Mouse (Mus musculus) hindbrain, postnatal 0 days (tissue): ENCODE results near the gene Rrp1b. TPM values are rescaled to one million over a fixed set of nuclear protein-coding genes. Genes with fewer than 3 reads are reported as not detected.
"Not testable (repeated sequence)": the region's sequence is repeated elsewhere in the genome, so short reads cannot be mapped to it uniquely, and the experiment has no call there.

Source experiments
- ATAC-seq: fragments of 200-750 bp; cut with Nextera tagmentation; 2 replicates; pipeline ENCODE4 v1.8.0; 2017; ENCODE audit warnings: mild to moderate bottlenecking, moderate TSS enrichment, moderate library complexity
- DNase-seq: peaks from one replicate; pipeline ENCODE4 v3.0.0-alpha.2; 2015; ENCODE audit warnings: low spot score
- H3K27ac ChIP-seq: fragments of 300-500 bp; sonication (generic); 2 replicates; pipeline ENCODE4 v1.5.1; 2014; ENCODE audit warnings: mild to moderate bottlenecking
- H3K27me3 ChIP-seq: fragments of 300-500 bp; sonication (generic); 2 replicates; pipeline ENCODE4 v1.6.1; 2014; ENCODE audit warnings: low read length, mixed read lengths; ENCODE audit not compliant: insufficient read depth
- H3K36me3 ChIP-seq: fragments of 300-500 bp; sonication (generic); 2 replicates; pipeline ENCODE4 v1.6.1; 2014; ENCODE audit warnings: low read length, mixed read lengths; ENCODE audit not compliant: insufficient read depth
- H3K4me1 ChIP-seq: fragments of 300-500 bp; sonication (generic); 2 replicates; pipeline ENCODE4 v1.6.1; 2014; ENCODE audit warnings: antibody characterized with exemption, low read length, mixed read lengths; ENCODE audit not compliant: insufficient read depth
- H3K4me2 ChIP-seq: fragments of 300-500 bp; sonication (generic); 2 replicates; pipeline ENCODE4 v1.6.1; 2014; ENCODE audit warnings: low read depth, mild to moderate bottlenecking, low read length, moderate library complexity, mixed read lengths
- H3K4me3 ChIP-seq: fragments of 300-500 bp; sonication (generic); 2 replicates; pipeline ENCODE4 v1.5.1; 2014; ENCODE audit warnings: low read length
- H3K9ac ChIP-seq: fragments of 300-500 bp; sonication (generic); replicated peaks from 2 replicates; pipeline ENCODE4 v1.6.1; 2014; ENCODE audit warnings: mild to moderate bottlenecking, low read length, moderate library complexity, mixed read lengths
- H3K9me3 ChIP-seq: fragments of 300-500 bp; sonication (generic); 2 replicates; pipeline ENCODE4 v1.6.1; 2016; ENCODE audit warnings: low read length, mixed read lengths
- CTCF ChIP-seq: IDR thresholded peaks from 2 replicates; pipeline ENCODE4 v1.5.1; 2016; ENCODE audit warnings: antibody characterized with exemption, control low read depth, low read depth
- WGBS: fragments of 180-500 bp; shearing (Covaris S2); extraction: QIAGEN DNeasy Blood & Tissue Kit; methylation state at CpG from one replicate; pipeline ENCODE4 v1.1.7; 2014; 5-methylcytosine and 5-hydroxymethylcytosine counted together
- polyA plus RNA-seq: library from polyadenylated mRNA; unstranded; fragments of >200 nt; fragmentation: Nextera tagmentation; extraction: Ambion mirVana; gene quantifications from 2 replicates; pipeline ENCODE4 v1.2.1, GENCODE M21; 2015
- total RNA-seq: library from RNA; depleted of rRNA; stranded (reverse); fragments of >200 nt; gene quantifications from 2 replicates; pipeline ENCODE4 v1.2.3, GENCODE M21; 2014; rRNA removed

The Rrp1b gene
- total and polyA plus RNA-seq, 2 experiments from 2014 or later: 30.0 to 32.5 TPM

DNA sequence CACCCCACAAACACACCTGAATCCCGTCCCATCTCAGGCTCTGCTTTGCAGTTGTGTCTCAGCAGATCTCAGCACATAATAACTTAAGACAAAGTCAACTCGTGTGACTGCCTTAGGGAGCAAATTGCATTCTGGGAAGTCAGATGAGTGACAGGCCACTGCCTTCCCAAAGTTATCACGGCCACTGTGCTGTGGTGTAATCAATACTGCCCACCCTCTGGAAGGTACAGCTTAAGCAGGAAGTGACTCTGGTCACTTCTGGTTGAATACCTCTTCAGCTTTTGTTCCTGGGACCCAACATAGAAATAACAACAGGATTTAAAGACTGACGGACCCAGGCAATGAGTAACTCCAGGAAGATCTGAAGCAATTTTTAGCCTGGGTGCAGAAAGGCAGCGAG, 72.0 kb downstream of the Rrp1b start:
- H3K9ac ChIP-seq: no peak overlapping the region
- no peaks in the 10 kb centered on the region for H3K27me3 ChIP-seq
- no peak for TF ChIP-seq CTCF
- no peak overlapping the region for H3K4me2 ChIP-seq
- DNase-seq (no peak), ATAC-seq (no peak)
- H3K9me3 ChIP-seq: no peaks in the 10 kb centered on the region
- H3K4me1 ChIP-seq: no peaks in the 10 kb centered on the region
- 66% methylated on average over 5 of the region's 5 CpGs for WGBS
- H3K4me3 ChIP-seq: no peak overlapping the region
- H3K36me3 ChIP-seq: no peaks in the 10 kb centered on the region
- H3K27ac ChIP-seq: no peak overlapping the region

DNA sequence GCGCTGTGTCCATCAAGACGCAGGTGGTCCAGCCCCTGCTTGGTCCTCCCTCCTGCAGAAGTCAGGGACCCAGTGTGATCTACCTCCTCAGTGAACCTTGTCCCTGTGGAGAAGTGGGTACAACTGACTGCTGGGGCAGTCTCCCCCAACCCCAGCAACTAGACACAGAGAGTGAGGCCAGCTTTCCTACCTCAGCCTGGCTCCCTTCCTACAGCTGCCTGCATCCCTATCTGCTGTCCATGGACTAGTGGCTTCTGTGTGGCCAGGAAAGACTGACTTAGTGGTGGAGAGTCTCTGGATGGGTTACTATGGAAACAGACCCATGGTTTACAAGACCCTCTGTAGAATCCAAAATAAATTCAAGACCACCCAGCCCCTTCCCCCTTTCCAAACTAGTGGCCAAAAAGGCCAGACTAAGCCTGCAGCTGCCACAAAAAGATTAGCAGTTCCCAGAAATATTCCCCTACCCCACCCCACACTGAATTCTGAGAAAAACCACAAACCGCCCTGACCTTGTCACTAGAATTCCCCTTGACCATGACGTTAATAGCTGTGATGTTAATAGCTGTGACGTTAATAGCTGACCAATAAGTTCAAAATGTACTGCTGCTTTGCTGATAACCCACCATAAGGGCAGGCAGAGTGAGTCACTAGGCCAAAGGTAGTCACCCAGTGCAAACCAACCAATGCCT, 72.6 kb downstream of the Rrp1b start:
- not testable (repeated sequence) for DNase-seq, H3K4me2 ChIP-seq, H3K4me3 ChIP-seq, H3K4me1 ChIP-seq, H3K9me3 ChIP-seq, H3K27me3 ChIP-seq, H3K27ac ChIP-seq, ATAC-seq, H3K9ac ChIP-seq, H3K36me3 ChIP-seq
- 79% methylated on average over 5 of the region's 5 CpGs for WGBS

DNA sequence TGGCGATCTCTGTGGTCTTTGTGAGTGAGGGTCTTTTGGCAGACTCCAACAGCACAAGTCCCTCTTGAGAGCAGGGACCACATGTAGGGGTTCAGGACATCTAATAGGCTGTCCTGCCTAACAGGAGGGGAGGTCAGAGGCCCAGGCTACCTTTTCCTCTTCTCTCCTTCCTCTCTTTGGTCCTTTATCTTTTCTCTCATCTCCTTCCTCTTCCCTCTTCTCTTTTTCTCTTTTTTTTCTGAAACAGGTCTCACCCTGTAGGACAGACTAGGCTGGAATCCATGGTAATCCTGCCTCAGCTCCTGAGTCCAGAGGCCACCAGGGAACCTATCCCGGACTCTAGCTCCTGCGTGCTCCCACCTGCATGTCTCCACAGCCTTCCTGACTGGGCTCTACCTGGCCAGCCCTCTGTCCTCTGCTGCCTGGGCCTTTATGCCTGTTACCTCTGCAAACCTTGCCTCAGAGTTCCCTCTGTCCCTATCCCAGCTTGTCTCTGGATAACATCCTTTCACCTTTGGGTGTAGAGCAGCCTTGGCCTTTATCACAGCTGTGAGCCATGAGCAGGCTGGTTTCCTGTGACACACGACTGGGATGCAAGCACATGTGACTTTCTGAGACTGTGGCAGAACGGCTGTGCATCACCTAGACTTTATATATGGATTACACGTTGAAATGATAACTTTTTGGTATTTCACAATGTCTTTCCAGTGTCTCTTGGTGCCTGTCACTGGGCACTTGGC, 73.5 kb downstream of the Rrp1b start:
- Histone ChIP-seq H3K27me3 (no peaks in the 10 kb centered on the region), H3K9me3 (no peaks in the 10 kb centered on the region), H3K4me3 (no peak overlapping the region), H3K9ac (no peak overlapping the region), H3K27ac (no peak overlapping the region), H3K4me1 (peaks cover 5% of the 10 kb centered on the region), H3K4me2 (no peak overlapping the region), H3K36me3 (no peaks in the 10 kb centered on the region)
- 73% methylated on average over 6 of the region's 6 CpGs for WGBS
- ATAC-seq: no peak
- no peak for TF ChIP-seq CTCF
- DNase-seq: no peak

DNA sequence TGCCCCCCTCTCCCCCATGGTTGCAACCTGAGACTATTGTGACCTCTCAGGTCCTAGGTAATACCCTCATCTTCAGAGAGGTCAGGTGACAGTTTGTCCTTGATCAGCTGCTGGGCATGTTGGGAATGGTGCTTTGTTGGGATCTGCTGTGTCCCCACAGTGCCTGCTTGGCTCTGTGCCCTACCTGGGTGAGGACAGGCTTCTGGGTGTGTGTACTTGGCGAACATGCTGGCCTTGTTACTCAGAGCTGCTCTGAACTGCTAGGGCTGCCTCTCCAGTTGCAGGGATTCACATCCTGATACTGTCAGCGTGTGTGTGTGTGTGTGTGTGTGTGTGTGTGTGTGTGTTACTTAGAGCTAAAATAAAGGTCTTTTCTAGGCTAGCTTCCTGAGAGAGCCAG, 74.5 kb downstream of the Rrp1b start:
- Histone ChIP-seq H3K27me3 (no peaks in the 10 kb centered on the region), H3K4me2 (no peak overlapping the region), H3K9ac (no peak overlapping the region), H3K4me3 (no peak overlapping the region), H3K4me1 (peaks cover 6% of the 10 kb centered on the region), H3K27ac (no peak overlapping the region), H3K36me3 (no peaks in the 10 kb centered on the region), H3K9me3 (no peaks in the 10 kb centered on the region)
- 46% methylated on average over 2 of the region's 2 CpGs for WGBS
- DNase-seq: no peak
- TF ChIP-seq CTCF: no peak
- ATAC-seq: no peak

DNA sequence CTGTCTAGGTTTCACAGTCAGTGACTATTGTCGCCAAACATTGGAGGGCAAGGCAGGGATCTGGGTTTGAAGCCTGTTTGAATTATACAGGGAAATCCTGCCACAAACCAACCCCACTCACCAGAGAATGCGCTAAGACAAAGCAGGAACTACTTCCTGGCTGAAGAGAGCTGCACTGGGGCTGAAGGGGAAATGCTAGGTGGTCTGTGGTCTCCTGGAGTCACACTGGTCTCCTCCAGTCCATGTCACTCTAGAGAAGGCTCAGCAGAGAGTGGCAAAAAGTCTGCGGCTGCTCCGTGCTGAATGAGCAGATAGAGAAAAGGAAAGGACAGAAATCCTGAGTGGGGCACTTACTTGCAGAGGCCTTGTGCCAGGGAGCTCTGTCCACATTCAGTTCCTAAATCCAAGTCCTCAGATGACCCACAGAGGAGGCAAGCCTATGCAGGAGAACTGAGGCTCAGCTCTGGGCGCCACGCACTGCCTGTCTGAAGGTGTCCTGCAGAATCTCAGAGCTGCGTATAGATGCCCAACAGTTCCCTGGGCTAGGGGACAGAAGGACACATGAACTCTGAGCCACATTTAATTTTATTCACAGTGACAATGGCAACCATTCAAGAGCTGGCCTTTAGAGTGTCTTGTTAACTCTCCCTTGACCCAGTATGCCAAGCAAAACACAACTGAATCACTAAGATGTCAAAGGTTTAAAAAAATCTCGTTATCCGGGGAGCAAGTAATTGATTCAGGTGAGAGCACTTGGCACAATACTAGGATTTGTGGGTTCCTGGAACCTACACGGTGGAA, 75.3 kb downstream of the Rrp1b start:
- DNase-seq (no peak), ATAC-seq (no peak)
- Histone ChIP-seq H3K27ac (no peak overlapping the region), H3K4me3 (no peak overlapping the region), H3K9me3 (no peaks in the 10 kb centered on the region), H3K4me2 (no peak overlapping the region), H3K27me3 (no peaks in the 10 kb centered on the region), H3K4me1 (peaks cover 6% of the 10 kb centered on the region), H3K36me3 (no peaks in the 10 kb centered on the region), H3K9ac (no peak overlapping the region)
- no peak for TF ChIP-seq CTCF
- 79% methylated on average over 10 of the region's 10 CpGs for WGBS

Other genes starting within 250 kb of the Rrp1b start
- gene Sik1, start 180.3 kb upstream of the Rrp1b start, total RNA-seq: 39.6 and 41.6 TPM in 2 replicates
- 14.4 and 18.1 TPM in 2 replicates for gene Sik1, start 180.3 kb upstream of the Rrp1b start, polyA plus RNA-seq
- 0.84 TPM in 1 of 2 replicates, not detected in the other for gene Hsf2bp, start 249 bp downstream of the Rrp1b start, total RNA-seq
- gene Hsf2bp, start 249 bp downstream of the Rrp1b start, polyA plus RNA-seq: 0.55 and 0.58 TPM in 2 replicates
- 56.3 and 68.1 TPM in 2 replicates for gene Notch3, start 130.8 kb downstream of the Rrp1b start, total RNA-seq
- gene Notch3, start 130.8 kb downstream of the Rrp1b start, polyA plus RNA-seq: 5.8 and 6.5 TPM in 2 replicates
- gene Ephx3, start 153.4 kb downstream of the Rrp1b start, total RNA-seq: 0.31 and 0.61 TPM in 2 replicates
- 0.48 TPM in 2 replicates for gene Ephx3, start 153.4 kb downstream of the Rrp1b start, polyA plus RNA-seq
- gene Brd4, start 248.6 kb downstream of the Rrp1b start, total RNA-seq: 34.3 and 46.5 TPM in 2 replicates
- 60.8 and 73.8 TPM in 2 replicates for gene Brd4, start 248.6 kb downstream of the Rrp1b start, polyA plus RNA-seq